8 mouse cellular contexts compared by ENCODE assay signal in genomic region chr15:77840450-77841360, GRCm38 (mm10). TPM values are rescaled to one million over a fixed set of nuclear protein-coding genes. Genes with fewer than 3 reads are reported as not detected.
A peak's percentile ranks its signal among the peaks of the same experiment; 100 is the strongest.
DNase-seq lines count a peak whose midpoint lies in the region; ATAC-seq and TF ChIP-seq lines count a peak whose summit lies in the region.

No protein-coding gene starts in this region.

- TF ChIP-seq CTCF in kidney, postnatal 0 days (IDR thresholded peaks at IDR 0.05; ENCODE audit: low read depth), result no peak

- peak overlapping the region; percentile 96 for H3K9ac ChIP-seq in kidney, postnatal 0 days (ENCODE audit: low read depth, low read length)
- H3K9ac ChIP-seq in hindbrain, embryonic 15.5 days, result peak overlapping the region; percentile 80
- H3K9ac ChIP-seq in midbrain, embryonic 16.5 days (ENCODE audit: low read depth, low read length), result peak overlapping the region; percentile 82

- peak overlapping the region; percentile 96 for H3K4me2 ChIP-seq in kidney, postnatal 0 days (ENCODE audit: low read length)
- peak overlapping the region; percentile 86 for H3K4me2 ChIP-seq in hindbrain, embryonic 15.5 days
- peak overlapping the region; percentile 96 for H3K4me2 ChIP-seq in midbrain, embryonic 16.5 days (ENCODE audit: low read length)

- no peaks in the 10 kb centered on the region for H3K36me3 ChIP-seq in kidney, postnatal 0 days (ENCODE audit: insufficient read depth, low read length)
- H3K36me3 ChIP-seq in hindbrain, embryonic 15.5 days, result no peaks in the 10 kb centered on the region
- H3K36me3 ChIP-seq in midbrain, embryonic 16.5 days (ENCODE audit: control insufficient read depth, insufficient read depth, low read length), result no peaks in the 10 kb centered on the region

- no peaks in the 10 kb centered on the region for H3K27me3 ChIP-seq in kidney, postnatal 0 days (ENCODE audit: insufficient read depth, low read length)
- H3K27me3 ChIP-seq in hindbrain, embryonic 15.5 days, result no peaks in the 10 kb centered on the region
- no peaks in the 10 kb centered on the region for H3K27me3 ChIP-seq in midbrain, embryonic 16.5 days (ENCODE audit: control insufficient read depth, insufficient read depth, low read depth, low read length)

- H3K4me3 ChIP-seq in kidney, postnatal 0 days (replicated peaks; ENCODE audit: low read depth, low read length), result peak overlapping the region; percentile 99
- H3K4me3 ChIP-seq in hindbrain, embryonic 15.5 days, result peak overlapping the region; percentile 81
- peak overlapping the region; percentile 71 for H3K4me3 ChIP-seq in midbrain, embryonic 16.5 days (ENCODE audit: low read depth, low read length)

- no peak for DNase-seq in kidney, postnatal 0 days (ENCODE audit: low spot score)
- DNase-seq in kidney, postnatal 10 days, result no peak
- DNase-seq in c-Kit-negative CD71-positive TER-119-positive erythroid progenitor cells, embryonic 14.5 days (ENCODE audit: low read depth, low spot score), result peak; percentile 31
- DNase-seq in layer of hippocampus, adult 8-10 months (ENCODE audit: low spot score in 2 of 2), result no peak
- DNase-seq in left cerebral cortex, adult 9 months (ENCODE audit: low spot score in 2 of 2), result no peak
- DNase-seq in spleen, adult 18-20 months, result no peak

- ATAC-seq in kidney, postnatal 0 days (replicated peaks; ENCODE audit: low FRiP score, low read depth), result no peak
- no peak for ATAC-seq in hindbrain, embryonic 15.5 days (ENCODE audit: low FRiP score, low read depth)
- no peak for ATAC-seq in midbrain, embryonic 16.5 days

- no peaks in the 10 kb centered on the region for H3K9me3 ChIP-seq in kidney, postnatal 0 days (replicated peaks; ENCODE audit: low read length)
- H3K9me3 ChIP-seq in hindbrain, embryonic 15.5 days, result no peaks in the 10 kb centered on the region
- no peaks in the 10 kb centered on the region for H3K9me3 ChIP-seq in midbrain, embryonic 16.5 days (replicated peaks; ENCODE audit: control insufficient read depth, low read length, poor library complexity, severe bottlenecking)

- H3K4me1 ChIP-seq in kidney, postnatal 0 days (replicated peaks; ENCODE audit: insufficient read depth, low read length), result peaks cover 34% of the 10 kb centered on the region
- peaks cover 42% of the 10 kb centered on the region for H3K4me1 ChIP-seq in hindbrain, embryonic 15.5 days (replicated peaks)
- H3K4me1 ChIP-seq in midbrain, embryonic 16.5 days (ENCODE audit: control insufficient read depth, insufficient read depth, low read length), result peaks cover 24% of the 10 kb centered on the region

- 3% methylated on average over 36 of the region's 36 CpGs for WGBS in kidney, postnatal 0 days
- 6% methylated on average over 36 of the region's 36 CpGs for WGBS in hindbrain, embryonic 15.5 days
- 6% methylated on average over 35 of the region's 36 CpGs for WGBS in midbrain, embryonic 16.5 days

- H3K27ac ChIP-seq in kidney, postnatal 0 days, result peak overlapping the region; percentile 97
- H3K27ac ChIP-seq in hindbrain, embryonic 15.5 days (replicated peaks), result no peak overlapping the region
- peak overlapping the region; percentile 80; the same call in 1 of the 2 replicates for H3K27ac ChIP-seq in midbrain, embryonic 16.5 days (ENCODE audit: low read length)

RNA-seq across cellular contexts. Expression of gene Myh9, which starts 1.3 kb away (rescaled TPM):
- 52.9 and 57.2 TPM in 2 replicates for polyA plus RNA-seq in kidney, postnatal 0 days (2015; fragmentation: Nextera tagmentation; extraction: Ambion mirVana)
- polyA plus RNA-seq in hindbrain, embryonic 15.5 days (2015; fragmentation: Nextera tagmentation; extraction: Ambion mirVana), result 11.8 and 12.0 TPM in 2 replicates
- 9.5 and 11.2 TPM in 2 replicates for polyA plus RNA-seq in midbrain, embryonic 16.5 days (2015; fragmentation: Nextera tagmentation; extraction: Ambion mirVana)
- total RNA-seq in layer of hippocampus, adult 8-10 months (2022), result 100 to 1,000 TPM in 3 of 4 experiments, 10 to 100 TPM in 1; 89.0 to 116 (median 104) TPM
